Mouse (Mus musculus): ENCODE results near the gene Fam192a.

Fam192a gene

GRCm38 (mm10) chr8:94532873-94533671 lies 68.7 kb downstream of the Fam192a start, which contains the start of gene Cpne2:
Gene Cpne2, plus strand, starts transcription at chr8:94532990.
- in situ Hi-C loops (cut with MboI), result no loop called here

DNA sequence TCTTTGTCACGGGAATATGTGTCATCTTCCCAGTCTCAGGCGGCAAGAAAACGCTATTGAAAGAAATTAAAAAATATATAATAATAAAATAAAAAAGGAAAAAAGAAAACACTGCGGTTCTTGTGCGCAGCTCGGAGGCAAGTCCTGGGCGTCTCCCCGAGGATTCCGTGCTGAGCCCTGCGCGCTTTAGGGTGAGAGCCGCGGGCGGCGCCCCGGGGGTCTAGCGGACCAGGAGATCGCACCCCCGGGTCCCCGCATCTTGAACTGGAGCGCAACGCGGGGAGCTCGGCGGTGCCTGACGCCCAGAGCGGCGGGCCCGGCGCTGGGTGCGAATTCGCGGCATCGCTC lies 69.3 kb downstream of the Fam192a start:
- in situ Hi-C loops (cut with MboI), result no loop called here

- in situ Hi-C loops (cut with MboI), result no loop called here
Measured at GRCm38 (mm10) chr8:94532000-94532399, 69.8 kb downstream of the Fam192a start.

GRCm38 (mm10) chr8:94530643-94531042 lies 71.2 kb downstream of the Fam192a start:
- in situ Hi-C loops (cut with MboI), result no loop called here

DNA sequence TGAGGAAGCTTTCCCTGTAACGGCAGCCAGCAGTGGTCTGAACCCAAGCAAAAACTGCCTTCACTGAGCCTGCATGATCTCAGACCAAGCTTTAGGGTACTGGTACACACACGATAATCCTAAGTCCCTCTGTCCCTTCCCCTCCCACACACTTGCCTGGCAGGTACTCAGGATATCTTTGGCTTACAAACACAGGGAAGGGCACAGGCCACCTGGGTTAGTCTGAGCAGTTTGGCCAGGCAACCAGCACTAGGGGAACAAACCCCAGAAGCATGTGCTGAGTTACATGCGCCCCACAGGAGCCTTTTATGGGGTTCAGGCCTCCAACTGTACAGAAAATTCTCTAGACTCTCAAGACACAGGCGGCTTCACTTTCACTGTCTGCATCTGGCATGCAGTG lies 71.9 kb downstream of the Fam192a start:
- in situ Hi-C loops (cut with MboI), result no loop called here

DNA sequence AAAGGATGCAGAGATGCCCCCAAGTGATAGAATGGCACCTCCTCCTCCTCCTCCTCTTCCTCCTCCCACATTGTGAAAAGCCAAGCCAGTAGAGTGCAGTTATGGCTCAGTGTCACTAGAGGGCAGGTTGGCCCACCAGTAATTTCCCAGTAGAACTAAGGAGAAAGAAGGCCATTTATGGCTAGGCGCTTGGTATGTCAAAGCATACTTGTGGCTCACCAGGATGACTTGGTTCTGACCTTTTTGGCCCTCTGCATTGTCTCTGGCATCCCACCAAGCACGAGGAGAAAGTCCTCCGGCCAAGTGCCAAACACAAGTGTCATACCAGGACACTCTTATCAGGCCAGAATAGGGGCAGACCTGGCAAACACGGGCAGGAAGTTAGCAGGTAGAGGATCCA lies 73.6 kb downstream of the Fam192a start:
- in situ Hi-C loops (cut with MboI), result no loop called here

DNA sequence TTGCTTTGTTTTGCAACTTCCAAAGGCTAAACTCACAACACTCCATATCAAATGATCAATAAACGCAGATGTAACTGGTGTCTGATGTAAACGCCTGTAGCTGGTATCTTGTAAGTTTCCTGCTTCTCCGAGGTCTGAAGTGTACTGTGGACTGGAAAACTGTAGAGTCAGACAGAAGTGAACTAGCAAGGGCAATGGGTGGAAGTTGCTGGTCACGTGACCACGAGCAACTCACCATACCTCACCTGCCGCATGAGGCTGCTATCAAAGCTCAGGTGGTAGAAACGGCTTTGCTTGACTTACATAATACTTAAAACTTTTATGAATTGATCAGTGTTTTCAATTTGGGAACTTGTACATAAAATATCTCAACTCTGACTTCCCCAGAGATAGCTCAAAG lies 74.6 kb downstream of the Fam192a start:
- in situ Hi-C loops (cut with MboI), result no loop called here

DNA sequence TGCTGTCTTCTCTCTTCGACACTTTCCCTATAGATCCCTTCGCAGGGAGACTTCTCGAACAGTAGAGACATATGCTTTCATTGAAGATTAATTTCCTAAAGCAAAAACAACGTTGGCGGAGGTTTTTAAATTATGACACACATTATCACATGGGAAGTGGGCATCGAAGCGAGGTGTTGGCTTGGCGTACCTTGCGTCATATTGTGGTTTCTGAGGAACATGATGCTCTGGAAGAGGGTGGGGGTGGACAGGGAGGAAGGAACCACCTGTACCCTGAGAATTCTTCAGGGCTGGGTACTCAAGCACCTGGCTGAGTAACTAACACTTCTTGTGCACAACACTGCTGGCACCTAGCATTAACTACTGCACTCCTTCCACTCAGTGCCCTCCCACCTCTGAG lies 77.2 kb downstream of the Fam192a start:
- in situ Hi-C loops (cut with MboI), result no loop called here
